Mouse (Mus musculus) Patski (cell line): ENCODE measurements around the gene Bmi1. TPM values are rescaled to one million over a fixed set of nuclear protein-coding genes. Genes with fewer than 3 reads are reported as not detected.
A peak's percentile ranks its signal among the peaks of the same experiment; 100 is the strongest.

Experiments used
- ATAC-seq: fragments of 100-300 bp; one replicate; pipeline ENCODE4 v1.8.0; 2021
- CTCF ChIA-PET: fragments of 350-600 bp; sonication (Branson Sonifier 250); formaldehyde crosslinking; loops from one replicate; lab custom pipeline; 2022; ENCODE audit warnings: inconsistent platforms; lab: Charles Lee
- POLR2A ChIA-PET: fragments of 350-600 bp; sonication (Branson Sonifier 250); formaldehyde crosslinking; loops from one replicate; lab custom pipeline; 2022; ENCODE audit warnings: antibody characterized with exemption, inconsistent platforms; lab: Charles Lee
- DNase-seq: peaks from one replicate; pipeline ENCODE4 v3.0.0-alpha.2; 2011; ENCODE audit warnings: low read depth, low spot score
- H3K27me3 ChIP-seq: fragments of 371-371 bp; one replicate; pipeline ENCODE4 v1.5.1; 2021
- CTCF ChIP-seq: fragments of 100-300 bp; IDR thresholded peaks from one replicate; pipeline ENCODE4 v1.5.1; 2021
- in situ Hi-C: fragments of 300-500 bp; cut with MboI; formaldehyde crosslinking; loops from 3 replicates; pipeline ENCODE4 v1.11.1; 2018; ENCODE audit warnings: low pct_unique_long_range_greater_than_20kb, mixed read lengths
- polyA plus RNA-seq: library from polyadenylated mRNA; unstranded; gene quantifications from one replicate; pipeline ENCODE4 v1.2.3, GENCODE M21; 2021

The Bmi1 gene
- polyA plus RNA-seq, 1 experiment from 2014 or later: 108 TPM

GRCm38 (mm10) chr2:18693871-18694610, 17.2 kb downstream of the Bmi1 start, which contains the start of gene Spag6:
Gene Spag6 (plus strand): TSS chr2:18694032.
- peak; percentile 84 for ATAC-seq
- in situ Hi-C loops: no loop called here
- ChIA-PET CTCF (no interaction called here), POLR2A (interaction anchor here (0.6 to 2.1 kb wide), 4 partner anchors 16 to 300 kb away, joined by 3 to 7 read pairs (median 3); no protein-coding TSS in a partner anchor)
- DNase-seq: peak; percentile 51
- H3K27me3 ChIP-seq: peaks cover 4% of the 10 kb centered on the region
- TF ChIP-seq CTCF: no peak

DNA sequence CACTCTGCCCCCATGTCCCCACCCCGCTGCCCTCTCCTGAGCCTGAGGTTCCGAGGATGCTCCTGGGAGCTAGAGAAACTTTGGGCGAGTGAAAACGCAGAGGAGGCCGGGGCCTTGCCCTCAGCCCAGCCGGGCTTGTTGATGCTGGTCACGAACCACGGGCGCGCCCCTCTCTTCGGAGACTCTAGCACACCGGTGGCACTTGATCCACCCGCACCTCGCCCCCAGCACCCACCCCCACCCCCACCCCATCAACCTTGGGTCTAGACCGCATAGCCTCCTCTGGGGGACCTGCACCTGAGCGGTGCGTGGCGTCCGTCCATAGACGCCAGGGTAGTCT, 17.8 kb downstream of the Bmi1 start:
- DNase-seq: no peak
- ATAC-seq: peak; percentile 52
- ChIA-PET CTCF (no interaction called here), POLR2A (no interaction called here)
- in situ Hi-C loops: no loop called here
- H3K27me3 ChIP-seq: peaks cover 4% of the 10 kb centered on the region
- no peak for TF ChIP-seq CTCF

- peaks cover 4% of the 10 kb centered on the region for H3K27me3 ChIP-seq
- ChIA-PET POLR2A (interaction anchor here (0.6 kb wide), 1 partner anchor 12 kb away, joined by 5 read pairs; no protein-coding TSS in a partner anchor), CTCF (no interaction called here)
- DNase-seq (no peak), ATAC-seq (no peak)
- in situ Hi-C loops: no loop called here
- TF ChIP-seq CTCF: no peak
These were observed 18.3 kb downstream of the Bmi1 start for GRCm38 (mm10) chr2:18695163-18695562.

DNA sequence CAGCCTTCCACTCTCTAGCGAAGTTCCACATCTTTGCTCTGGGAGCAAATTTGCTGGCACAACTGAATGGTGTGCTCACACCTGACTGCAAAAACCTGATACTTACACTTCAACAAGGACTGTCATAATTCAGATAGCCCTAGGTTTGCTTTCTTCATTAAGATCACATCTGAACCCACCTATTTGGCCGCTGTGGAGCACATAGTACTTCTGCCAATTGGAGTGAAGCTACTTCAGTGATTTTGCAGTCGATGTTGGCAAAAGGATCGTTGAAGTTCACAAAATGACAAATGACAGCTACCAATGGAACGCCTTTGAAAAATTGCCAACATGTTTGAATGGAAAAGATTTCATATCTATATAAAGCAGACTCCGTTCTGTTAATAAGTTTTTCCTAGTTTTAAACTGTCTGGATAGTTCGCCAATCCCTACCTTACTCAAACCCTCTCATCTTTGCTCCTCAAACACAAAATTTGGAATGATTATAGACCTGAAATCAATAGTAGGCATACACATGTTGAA, 18.9 kb downstream of the Bmi1 start:
- peaks cover 4% of the 10 kb centered on the region for H3K27me3 ChIP-seq
- in situ Hi-C loops: no loop called here
- no peak for DNase-seq
- TF ChIP-seq CTCF: no peak
- ATAC-seq: no peak
- CTCF ChIA-PET: no interaction called here
- POLR2A ChIA-PET: interaction anchor here (0.6 to 1.6 kb wide), 2 partner anchors 11 kb away, joined by 5 to 7 read pairs; no protein-coding TSS in a partner anchor

DNA sequence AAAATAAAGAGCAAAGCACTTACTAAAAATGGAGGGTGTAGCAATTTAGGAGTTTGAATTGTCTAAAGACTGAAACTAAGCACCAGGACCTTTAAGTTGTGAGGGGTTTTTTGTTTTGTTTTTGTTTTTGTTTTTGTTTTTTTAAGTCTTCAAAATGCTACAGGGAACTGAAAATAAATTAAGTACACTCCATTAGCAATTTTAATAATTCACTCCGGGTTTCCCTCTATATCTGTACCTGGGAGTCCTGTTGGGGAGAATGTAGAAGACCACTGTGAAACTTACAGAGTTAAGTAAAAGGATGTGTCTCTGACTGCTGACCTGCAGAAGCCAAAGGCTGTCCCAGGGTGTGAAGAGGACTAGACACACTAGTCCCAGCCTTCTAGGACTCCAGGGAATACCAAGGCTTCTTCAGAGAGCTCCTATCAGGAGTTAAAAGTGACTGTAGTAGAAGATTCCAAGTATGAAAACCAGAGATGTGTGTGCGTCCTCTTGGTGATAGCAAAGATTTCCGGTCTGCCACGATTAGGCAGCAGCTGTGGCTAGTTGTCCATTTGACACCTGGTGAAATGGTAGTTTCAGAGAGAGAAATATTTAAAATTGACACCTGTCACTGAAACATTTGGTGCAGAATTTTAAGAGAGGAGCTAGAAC, 20.9 kb downstream of the Bmi1 start:
- H3K27me3 ChIP-seq: peaks cover 11% of the 10 kb centered on the region
- in situ Hi-C loops: no loop called here
- CTCF ChIA-PET: no interaction called here
- TF ChIP-seq CTCF: no peak
- POLR2A ChIA-PET: no interaction called here
- ATAC-seq (no peak), DNase-seq (no peak)

GRCm38 (mm10) chr2:18698663-18699385, 22.0 kb downstream of the Bmi1 start:
- ATAC-seq (no peak), DNase-seq (no peak)
- CTCF ChIA-PET: no interaction called here
- in situ Hi-C loops: no loop called here
- POLR2A ChIA-PET: no interaction called here
- H3K27me3 ChIP-seq: peaks cover 11% of the 10 kb centered on the region
- TF ChIP-seq CTCF: no peak

DNA sequence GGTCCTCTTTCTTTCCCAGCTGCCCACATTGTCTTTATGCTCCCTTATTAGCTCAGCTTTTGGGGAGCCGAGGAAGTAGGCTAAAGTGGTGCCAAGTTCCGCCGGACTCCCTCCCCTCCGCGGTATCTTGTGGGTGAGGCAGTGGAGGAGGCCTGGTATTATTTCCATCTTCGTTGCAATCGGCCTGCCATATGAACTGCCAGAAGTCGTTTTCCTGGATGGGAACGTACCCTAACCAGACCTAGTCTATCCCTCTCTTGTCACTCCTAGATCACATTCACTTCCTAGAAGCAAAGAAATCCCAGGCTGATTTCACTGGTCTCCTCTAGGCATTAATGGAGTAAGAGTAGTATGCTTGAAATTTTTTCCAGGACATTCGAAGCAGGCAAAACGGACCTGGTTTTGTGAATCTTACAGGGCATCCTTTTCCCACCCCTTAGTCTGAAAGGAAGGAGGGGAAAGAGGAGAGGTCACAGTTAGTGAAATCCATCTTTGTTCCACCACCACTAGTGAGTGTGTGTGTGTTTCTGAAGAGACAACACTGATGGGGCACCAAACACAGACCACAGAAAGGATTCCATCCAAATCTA, 22.7 kb downstream of the Bmi1 start:
- H3K27me3 ChIP-seq: peaks cover 11% of the 10 kb centered on the region
- ATAC-seq: no peak
- in situ Hi-C loops: no loop called here
- POLR2A ChIA-PET: no interaction called here
- CTCF ChIA-PET: no interaction called here
- DNase-seq: no peak
- TF ChIP-seq CTCF: no peak

DNA sequence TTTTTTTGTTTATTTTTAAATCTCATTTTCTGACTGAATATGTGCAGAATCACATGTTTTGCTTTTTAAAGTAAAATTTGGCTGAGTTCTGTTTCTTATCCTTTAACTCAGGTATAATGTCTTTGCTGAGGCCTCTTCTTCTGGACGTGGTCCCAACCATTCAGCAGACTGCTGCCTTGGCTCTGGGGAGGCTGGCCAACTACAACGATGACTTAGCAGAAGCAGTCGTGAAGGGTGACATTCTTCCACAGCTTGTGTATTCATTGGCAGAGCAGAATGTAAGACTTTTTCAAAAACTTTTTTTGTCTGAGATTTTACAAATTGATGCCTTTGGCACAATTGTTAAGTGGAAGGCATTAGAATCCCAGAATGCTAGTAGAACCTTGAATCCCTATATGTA, 33.5 kb downstream of the Bmi1 start:
- ATAC-seq: no peak
- ChIA-PET CTCF (no interaction called here), POLR2A (no interaction called here)
- TF ChIP-seq CTCF: no peak
- H3K27me3 ChIP-seq: no peaks in the 10 kb centered on the region
- in situ Hi-C loops: no loop called here
- no peak for DNase-seq

GRCm38 (mm10) chr2:18713071-18713470, 36.3 kb downstream of the Bmi1 start:
- POLR2A ChIA-PET: interaction anchor here (0.6 kb wide), 1 partner anchor 560 kb away, joined by 3 read pairs; no protein-coding TSS in a partner anchor
- in situ Hi-C loops: no loop called here

GRCm38 (mm10) chr2:18714337-18714736, 37.5 kb downstream of the Bmi1 start:
- ChIA-PET CTCF (no interaction called here), POLR2A (no interaction called here)
- no peak for TF ChIP-seq CTCF
- ATAC-seq (no peak), DNase-seq (no peak)
- H3K27me3 ChIP-seq: no peaks in the 10 kb centered on the region
- in situ Hi-C loops: no loop called here

More at GRCm38 (mm10) chr2:18713071-18713470, 36.3 kb downstream of the Bmi1 start:
- TF ChIP-seq CTCF: no peak
- CTCF ChIA-PET: interaction anchor here (1.6 kb wide), 1 partner anchor 14 kb away, joined by 4 read pairs; no protein-coding TSS in a partner anchor
- DNase-seq: no peak
- ATAC-seq: no peak
- no peaks in the 10 kb centered on the region for H3K27me3 ChIP-seq
